ENCODE assay signal across 23 mouse cellular contexts in genomic region chr7:98863969-98864718, GRCm38 (mm10). TPM values are rescaled to one million over a fixed set of nuclear protein-coding genes. Genes with fewer than 3 reads are reported as not detected.
A peak's percentile ranks its signal among the peaks of the same experiment; 100 is the strongest.
DNase-seq lines count a peak whose midpoint lies in the region; ATAC-seq and TF ChIP-seq lines count a peak whose summit lies in the region.
"Had no signal": no experiment of that assay in that cellular context is flagged by ENCODE, and none has a peak within 500 bp of the region (broad histone marks: within the 10 kb centered on the region; RNA-seq: fewer than 3 reads in every experiment).

No protein-coding gene starts in this region.

- in situ Hi-C loops in CH12.LX (cut with MboI; ENCODE audit: low pct_ligation_motif_present, low pct_unique_long_range_greater_than_20kb, low sequenced_read_pairs) = no loop called here

- peak overlapping the region; percentile 36; the same call in 1 of the 2 replicates for H3K27ac ChIP-seq in hindbrain, embryonic 10.5 days
- no peak overlapping the region for H3K27ac ChIP-seq in hindbrain, embryonic 11.5 days (ENCODE audit: low read depth, low read length)
- H3K27ac ChIP-seq in CH12.LX (ENCODE audit: insufficient read depth, low read depth) = no peak overlapping the region
- H3K27ac ChIP-seq: kidney, embryonic 15.5 days; limb, embryonic 12.5 days; liver, embryonic 13.5 days; stomach, postnatal 0 days had no signal

- H3K4me2 ChIP-seq in hindbrain, embryonic 11.5 days (replicated peaks; ENCODE audit: low read depth, low read length) = no peak overlapping the region
- no peak overlapping the region for H3K4me2 ChIP-seq in CH12.LX (ENCODE audit: insufficient read depth, low read depth, poor library complexity, severe bottlenecking)
- H3K4me2 ChIP-seq: kidney, embryonic 15.5 days; limb, embryonic 12.5 days; liver, embryonic 13.5 days had no signal

- no peak for TF ChIP-seq EP300 in CH12.LX (IDR thresholded peaks at IDR 0.05; ENCODE audit: low read length)

- H3K9ac ChIP-seq in hindbrain, embryonic 11.5 days (ENCODE audit: low read depth, low read length) = no peak overlapping the region
- no peak overlapping the region for H3K9ac ChIP-seq in CH12.LX (ENCODE audit: insufficient read depth, low read depth)
- H3K9ac ChIP-seq: kidney, embryonic 15.5 days; limb, embryonic 12.5 days; liver, embryonic 13.5 days had no signal

- dilution Hi-C loops in CH12.LX (cut with MboI; ENCODE audit: extremely low pct_ligation_motif_present, extremely low pct_unique_long_range_greater_than_20kb, low sequenced_read_pairs) = no loop called here

- no peaks in the 10 kb centered on the region for H3K36me3 ChIP-seq in hindbrain, embryonic 10.5 days
- H3K36me3 ChIP-seq in hindbrain, embryonic 11.5 days (ENCODE audit: control insufficient read depth, insufficient read depth, low read length) = no peaks in the 10 kb centered on the region
- H3K36me3 ChIP-seq in CH12.LX (replicated peaks in 1 of 2; ENCODE audit: control insufficient read depth in 1 of 2, insufficient read depth in 1 of 2, low read length in 1 of 2) = no peaks in the 10 kb centered on the region
- H3K36me3 ChIP-seq: G1E; kidney, embryonic 15.5 days; limb, embryonic 12.5 days; liver, embryonic 13.5 days had no signal

- no peak for TF ChIP-seq CTCF in CH12.LX (conservative IDR thresholded peaks at IDR 0.05 in 1 of 2, IDR thresholded peaks at IDR 0.05 in 1 of 2; ENCODE audit: low read depth in 2 of 2, low read length in 2 of 2)

- peaks cover 53% of the 10 kb centered on the region for H3K4me1 ChIP-seq in hindbrain, embryonic 10.5 days (replicated peaks)
- no peaks in the 10 kb centered on the region; the same call in 1 of the 2 replicates for H3K4me1 ChIP-seq in hindbrain, embryonic 11.5 days (replicated peaks; ENCODE audit: control insufficient read depth, insufficient read depth, low read length)
- peaks cover 21 to 51% of the 10 kb centered on the region in 2 experiments for H3K4me1 ChIP-seq in CH12.LX (ENCODE audit: control insufficient read depth in 1 of 2, insufficient read depth in 2 of 2)

- ATAC-seq in hindbrain, embryonic 11.5 days (ENCODE audit: low FRiP score) = no peak
- ATAC-seq: activated CD4-positive, CD25-positive, alpha-beta regulatory T cell, adult 4 months; CD4-positive, CD25-positive, alpha-beta regulatory T cell, adult 4 months; hindbrain, embryonic 16.5 days; intestine, postnatal 0 days had no signal

- no peak for TF ChIP-seq RAD21 in CH12.LX (IDR thresholded peaks at IDR 0.05; ENCODE audit: low read depth, low read length)

- peaks cover 5% of the 10 kb centered on the region for H3K27me3 ChIP-seq in hindbrain, embryonic 10.5 days (ENCODE audit: insufficient read depth, poor library complexity, severe bottlenecking)
- H3K27me3 ChIP-seq in hindbrain, embryonic 11.5 days (ENCODE audit: control insufficient read depth, insufficient read depth, low read length) = no peaks in the 10 kb centered on the region
- peaks cover 12% of the 10 kb centered on the region for H3K27me3 ChIP-seq in CH12.LX (replicated peaks)
- H3K27me3 ChIP-seq: kidney, embryonic 15.5 days; liver, embryonic 13.5 days had no signal

- intact Hi-C loops in gastrocnemius, postnatal 36 days (cut with DNase I) = no loop called here

- H3K4me3 ChIP-seq in hindbrain, embryonic 10.5 days = no peak overlapping the region
- no peak overlapping the region for H3K4me3 ChIP-seq in hindbrain, embryonic 11.5 days (ENCODE audit: low read depth, low read length)
- H3K4me3 ChIP-seq in CH12.LX (replicated peaks in 1 of 3; ENCODE audit: low read depth in 2 of 3, low read length in 2 of 3, poor library complexity in 1 of 3) = no peak overlapping the region
- H3K4me3 ChIP-seq: kidney, embryonic 15.5 days; limb, embryonic 12.5 days; liver, embryonic 13.5 days had no signal

- DNase-seq in adrenal gland, adult 8-10 months = peak; percentile 20
- DNase-seq in adrenal gland, postnatal 4 days (ENCODE audit: low spot score in 2 of 2) = no peak
- DNase-seq in gastrocnemius, postnatal 25 days = peak; percentile 41
- DNase-seq in gastrocnemius, postnatal 36 days = no peak
- no peak for DNase-seq in hindbrain, embryonic 10.5 days (ENCODE audit: low spot score)
- DNase-seq in hindbrain, embryonic 11.5 days (ENCODE audit: low spot score) = no peak
- no peak for DNase-seq in CH12.LX (ENCODE audit: extremely low read depth)
- no peak for DNase-seq in natural killer cell, adult 2 months (ENCODE audit: low spot score in 2 of 2)
- DNase-seq: cerebellum, postnatal 14 days; embryo, embryonic 11 days; layer of hippocampus, adult 9-11 months; liver, embryonic 13.5 days; midbrain, embryonic 14.5 days; retina, postnatal 1 day; right cerebral cortex, postnatal 4 days had no signal

- WGBS in hindbrain, embryonic 10.5 days = 41% methylated on average over 9 of the region's 9 CpGs
- 41% methylated on average over 9 of the region's 9 CpGs for WGBS in hindbrain, embryonic 11.5 days

- no peak for TF ChIP-seq POLR2A in CH12.LX (IDR thresholded peaks at IDR 0.05; ENCODE audit: low read depth, low read length)

- no peaks in the 10 kb centered on the region for H3K9me3 ChIP-seq in hindbrain, embryonic 10.5 days
- H3K9me3 ChIP-seq in hindbrain, embryonic 11.5 days (ENCODE audit: control insufficient read depth, low read length) = no peaks in the 10 kb centered on the region
- no peaks in the 10 kb centered on the region for H3K9me3 ChIP-seq in CH12.LX (replicated peaks; ENCODE audit: low read length)
- H3K9me3 ChIP-seq: G1E; kidney, embryonic 15.5 days; limb, embryonic 12.5 days; liver, embryonic 13.5 days had no signal

- no peaks in the 10 kb centered on the region for H3K79me2 ChIP-seq in CH12.LX (replicated peaks; ENCODE audit: control insufficient read depth, extremely low read depth, insufficient read depth, poor library complexity, severe bottlenecking)

TF ChIP-seq in CH12.LX, 34 proteins besides CTCF, POLR2A, EP300 and RAD21:
- TF ChIP-seq ZNF384 (IDR thresholded peaks at IDR 0.05; ENCODE audit: low read depth, low read length) (no peak), PAX5 (IDR thresholded peaks at IDR 0.05; ENCODE audit: low read length) (no peak), SMC3 (IDR thresholded peaks at IDR 0.05; ENCODE audit: low read depth, low read length) (no peak), MXI1 (IDR thresholded peaks at IDR 0.05; ENCODE audit: low read depth, low read length) (no peak), IRF4 (IDR thresholded peaks at IDR 0.05; ENCODE audit: low read depth, low read length) (no peak), ZKSCAN1 (IDR thresholded peaks at IDR 0.05; ENCODE audit: borderline replicate concordance, low read depth, low read length) (no peak), JUN (IDR thresholded peaks at IDR 0.05; ENCODE audit: insufficient read depth, low read depth, low read length) (no peak), ETS1 (conservative IDR thresholded peaks at IDR 0.05; ENCODE audit: low read depth, low read length) (no peak), MAZ (IDR thresholded peaks at IDR 0.05; ENCODE audit: low read depth, low read length) (no peak), CHD2 (IDR thresholded peaks at IDR 0.05; ENCODE audit: low read length) (0 out of 2 replicates have a peak, but pooled peaks have one; percentile 35), JUND (conservative IDR thresholded peaks at IDR 0.05; ENCODE audit: low read depth, low read length) (no peak), MYC (IDR thresholded peaks at IDR 0.05; ENCODE audit: low read depth, low read length) (no peak), RCOR1 (conservative IDR thresholded peaks at IDR 0.05; ENCODE audit: low read depth, low read length) (no peak), TBP (conservative IDR thresholded peaks at IDR 0.05; ENCODE audit: low read depth, low read length) (no peak), MAX (IDR thresholded peaks at IDR 0.05; ENCODE audit: low read length) (no peak), ZMIZ1 (IDR thresholded peaks at IDR 0.05; ENCODE audit: low read depth, low read length) (no peak), TCF12 (IDR thresholded peaks at IDR 0.05; ENCODE audit: low read depth, low read length) (0 out of 2 replicates have a peak, but pooled peaks have one; percentile 13)

RNA-seq across cellular contexts. Expression of gene Wnt11, which starts 29.2 kb away (rescaled TPM):
- 1 to 10 TPM in 3 of 4 experiments, under 1 TPM in 1; 0.59 to 1.5 (median 1.2) TPM for total RNA-seq in adrenal gland, adult 8-10 months (2022)
- 1 to 10 TPM; 4.2 to 5.3 TPM for total RNA-seq in adrenal gland, postnatal 4 days (2021)
- total RNA-seq in gastrocnemius, postnatal 25 days (2021) = 1 to 10 TPM; 5.7 to 6.6 TPM
- total RNA-seq in gastrocnemius, postnatal 36 days (2021) = 1 to 10 TPM; 5.4 to 8.2 TPM
- polyA plus RNA-seq in hindbrain, embryonic 10.5 days (2016; fragmentation: Nextera tagmentation; extraction: Ambion mirVana) = 0.66 and 1.9 TPM in 2 replicates
- polyA plus RNA-seq in hindbrain, embryonic 11.5 days (2014; fragmentation: Nextera tagmentation; extraction: Ambion mirVana) = 3.0 and 3.5 TPM in 2 replicates
- 0.21 TPM in 1 of 2 replicates, not detected in the other for total RNA-seq in CH12.LX (2012; rRNA removed)
- not detected in 2 replicates for total RNA-seq in CH12.LX (2014; rRNA removed)
- not detected in 2 replicates for polyA plus RNA-seq in CH12.LX (2012; ENCODE audit: insufficient read length, low read depth)
- total RNA-seq: G1E had no signal
- polyA plus RNA-seq: activated CD4-positive, CD25-positive, alpha-beta regulatory T cell, adult 4 months; CD4-positive, CD25-positive, alpha-beta regulatory T cell, adult 4 months; G1E had no signal

Comparison
In these comparisons a context has a peak if more than half of its experiments do, and no peak if none do; other contexts are left out.
1. DNase-seq: peak in adrenal gland, adult 8-10 months (single experiment) and gastrocnemius, postnatal 25 days (single experiment); none in adrenal gland, postnatal 4 days (0 of 2), gastrocnemius, postnatal 36 days (0 of 2), hindbrain, embryonic 10.5 days (single experiment), hindbrain, embryonic 11.5 days (single experiment), CH12.LX (single experiment) and natural killer cell, adult 2 months (0 of 2).